ENCODE assay signal across 16 mouse cellular contexts in genomic region chr2:45339866-45340265, GRCm38 (mm10).
"Had no signal": no experiment of that assay in that cellular context is flagged by ENCODE, and none has a peak within 500 bp of the region (broad histone marks: within the 10 kb centered on the region; RNA-seq: fewer than 3 reads in every experiment).

No protein-coding gene starts in this region.

- H3K27ac ChIP-seq: liver, embryonic 15.5 days; macrophage; midbrain, embryonic 12.5 days; midbrain, embryonic 15.5 days; neural tube, embryonic 12.5 days; stomach, embryonic 15.5 days; stomach, postnatal 0 days had no signal

- H3K36me3 ChIP-seq: liver, embryonic 15.5 days; midbrain, embryonic 12.5 days; midbrain, embryonic 15.5 days; neural tube, embryonic 12.5 days; stomach, embryonic 15.5 days had no signal

- DNase-seq: liver, postnatal 0 days; lung, adult 2 months; lung, postnatal 10 days; lung, postnatal 36 days; right cerebral cortex, postnatal 14 days; thymus, adult 2 months; thymus, postnatal 25 days; thymus, postnatal 4 days had no signal

- H3K4me1 ChIP-seq: liver, embryonic 15.5 days; midbrain, embryonic 12.5 days; midbrain, embryonic 15.5 days; neural tube, embryonic 12.5 days; stomach, embryonic 15.5 days had no signal

- H3K9ac ChIP-seq: liver, embryonic 15.5 days; liver, postnatal 0 days; midbrain, embryonic 12.5 days; midbrain, embryonic 15.5 days; neural tube, embryonic 12.5 days; stomach, embryonic 15.5 days had no signal

- H3K4me2 ChIP-seq: liver, embryonic 15.5 days; midbrain, embryonic 12.5 days; midbrain, embryonic 15.5 days; neural tube, embryonic 12.5 days; stomach, embryonic 15.5 days had no signal

- H3K9me3 ChIP-seq: liver, embryonic 15.5 days; midbrain, embryonic 12.5 days; midbrain, embryonic 15.5 days; neural tube, embryonic 12.5 days; stomach, embryonic 15.5 days had no signal

- H3K27me3 ChIP-seq: liver, embryonic 15.5 days; megakaryocyte, embryonic 14.5 days; midbrain, embryonic 12.5 days; midbrain, embryonic 15.5 days; neural tube, embryonic 12.5 days; stomach, embryonic 15.5 days had no signal

- ATAC-seq: liver, postnatal 0 days; midbrain, embryonic 15.5 days had no signal

- H3K4me3 ChIP-seq: liver, embryonic 15.5 days; megakaryocyte, embryonic 14.5 days; midbrain, embryonic 12.5 days; midbrain, embryonic 15.5 days; neural tube, embryonic 12.5 days; stomach, embryonic 15.5 days had no signal
